Mouse (Mus musculus) liver, adult 2 months (tissue): Measurements from ENCODE around the gene Kif26b.

Experiments
- CTCF ChIP-seq: fragments of 200-500 bp; IDR thresholded peaks from 2 replicates; pipeline ENCODE4 v1.5.1; 2011; ENCODE audit warnings: low read depth, low read length, control low read depth
- POLR2A ChIP-seq: fragments of 200-500 bp; IDR thresholded peaks from 2 replicates; pipeline ENCODE4 v1.6.1; 2011; ENCODE audit warnings: low read length, control low read depth; ENCODE audit not compliant: insufficient read depth; ENCODE audit errors: extremely low read depth

- TF ChIP-seq CTCF (no peak), POLR2A (no peak)
Measured at GRCm38 (mm10) chr1:178836998-178837397, 308.1 kb downstream of the Kif26b start.
